Mouse (Mus musculus) right cerebral cortex, postnatal 14 days (tissue): ENCODE data around the gene Lrg1.

Source experiments
- DNase-seq: peaks from one replicate; pipeline ENCODE4 v3.0.0; 2022

Lrg1 gene

GRCm38 (mm10) chr17:56121826-56122225 lies at the start of gene Lrg1:
TSS of gene Lrg1 (minus strand) at chr17:56122001.
- no peak for DNase-seq

GRCm38 (mm10) chr17:56171456-56171855 lies 49.7 kb upstream of the Lrg1 start:
- no peak for DNase-seq

- no peak for DNase-seq
Observed at GRCm38 (mm10) chr17:56170636-56171035, 48.8 kb upstream of the Lrg1 start.

- no peak for DNase-seq
Observed at GRCm38 (mm10) chr17:56169830-56170229, 48.0 kb upstream of the Lrg1 start.

GRCm38 (mm10) chr17:56165671-56166070 lies 43.9 kb upstream of the Lrg1 start:
- no peak for DNase-seq

- no peak for DNase-seq
Observed at GRCm38 (mm10) chr17:56164510-56164909, 42.7 kb upstream of the Lrg1 start.

GRCm38 (mm10) chr17:56163523-56164102 lies 41.8 kb upstream of the Lrg1 start:
- no peak for DNase-seq

GRCm38 (mm10) chr17:56162231-56162774 lies 40.5 kb upstream of the Lrg1 start, which contains the start of gene Tnfaip8l1:
TSS of gene Tnfaip8l1 (plus strand) at chr17:56162477.
- peak; percentile 94 for DNase-seq

GRCm38 (mm10) chr17:56159729-56160128 lies 37.9 kb upstream of the Lrg1 start:
- DNase-seq: peak; percentile 39

- peak; percentile 44 for DNase-seq
Observed at GRCm38 (mm10) chr17:56153643-56154042, 31.8 kb upstream of the Lrg1 start.

- DNase-seq: no peak
Observed at GRCm38 (mm10) chr17:56149897-56150296, 28.1 kb upstream of the Lrg1 start.

- DNase-seq: no peak
Observed at GRCm38 (mm10) chr17:56148790-56149618, 27.2 kb upstream of the Lrg1 start.

GRCm38 (mm10) chr17:56148280-56148679 lies 26.5 kb upstream of the Lrg1 start:
- no peak for DNase-seq

- no peak for DNase-seq
Observed at GRCm38 (mm10) chr17:56147420-56147819, 25.6 kb upstream of the Lrg1 start.

GRCm38 (mm10) chr17:56146131-56146530 lies 24.3 kb upstream of the Lrg1 start:
- no peak for DNase-seq

GRCm38 (mm10) chr17:56144546-56144945 lies 22.7 kb upstream of the Lrg1 start:
- DNase-seq: no peak

- DNase-seq: peak; percentile 71
Observed at GRCm38 (mm10) chr17:56141702-56142605, 20.2 kb upstream of the Lrg1 start.

- DNase-seq: peak; percentile 86
Observed at GRCm38 (mm10) chr17:56139858-56140595, 18.2 kb upstream of the Lrg1 start, which contains the start of gene Sema6b. TSS of gene Sema6b (minus strand) at chr17:56140343.

GRCm38 (mm10) chr17:56139355-56139754 lies 17.6 kb upstream of the Lrg1 start:
- DNase-seq: peak; percentile 54

GRCm38 (mm10) chr17:56137839-56138613 lies 16.2 kb upstream of the Lrg1 start:
- DNase-seq: no peak

- DNase-seq: no peak
Observed at GRCm38 (mm10) chr17:56136558-56136957, 14.8 kb upstream of the Lrg1 start.
